Mouse (Mus musculus) heart, adult 2 months (tissue): Measurements from ENCODE around the gene Slc16a10.

Source experiments
- CTCF ChIP-seq: fragments of 200-600 bp; IDR thresholded peaks from 2 replicates; pipeline ENCODE4 v1.8.1; 2022; ENCODE audit warnings: antibody characterized with exemption, mild to moderate bottlenecking, moderate library complexity
- EP300 ChIP-seq: fragments of 200-500 bp; IDR thresholded peaks from 2 replicates; pipeline ENCODE4 v1.6.1; 2011; ENCODE audit warnings: low read depth, low read length, control low read depth; ENCODE audit not compliant: insufficient read depth
- POLR2A ChIP-seq: fragments of 200-500 bp; IDR thresholded peaks from 2 replicates; pipeline ENCODE4 v1.6.1; 2011; ENCODE audit warnings: mild to moderate bottlenecking, low read depth, low read length, control low read depth; ENCODE audit not compliant: insufficient read depth

GRCm38 (mm10) chr10:40131690-40132418 lies 10.2 kb downstream of the Slc16a10 start:
- no peak for TF ChIP-seq POLR2A
- no peak for TF ChIP-seq CTCF
- TF ChIP-seq EP300 = no peak
